Mouse (Mus musculus) testis, adult 2 months (tissue): ENCODE data around the gene Zc2hc1b.
"Not testable (repeated sequence)": the region's sequence is repeated elsewhere in the genome, so short reads cannot be mapped to it uniquely, and the experiment has no call there.

ENCODE experiments used
- CTCF ChIP-seq: fragments of 200-500 bp; IDR thresholded peaks from 2 replicates; pipeline ENCODE4 v1.5.1; 2012; ENCODE audit warnings: low read depth, mild to moderate bottlenecking, inconsistent platforms, low read length, moderate library complexity; ENCODE audit not compliant: control insufficient read depth, insufficient read depth, insufficient replicate concordance
- POLR2A ChIP-seq: fragments of 200-500 bp; IDR thresholded peaks from 2 replicates; pipeline ENCODE4 v1.6.1; 2012; ENCODE audit warnings: low read depth, mild to moderate bottlenecking, inconsistent platforms, low read length, moderate library complexity; ENCODE audit not compliant: control insufficient read depth

GRCm38 (mm10) chr10:13193496-13193895 is 15.7 kb upstream of the Zc2hc1b start:
- not testable (repeated sequence) for TF ChIP-seq POLR2A, CTCF
